Mouse (Mus musculus): ENCODE measurements around the gene Nts. TPM values are rescaled to one million over a fixed set of nuclear protein-coding genes. Genes with fewer than 3 reads are reported as not detected.

Gene Nts
- not detected in 2 replicates for total RNA-seq (2023)

DNA sequence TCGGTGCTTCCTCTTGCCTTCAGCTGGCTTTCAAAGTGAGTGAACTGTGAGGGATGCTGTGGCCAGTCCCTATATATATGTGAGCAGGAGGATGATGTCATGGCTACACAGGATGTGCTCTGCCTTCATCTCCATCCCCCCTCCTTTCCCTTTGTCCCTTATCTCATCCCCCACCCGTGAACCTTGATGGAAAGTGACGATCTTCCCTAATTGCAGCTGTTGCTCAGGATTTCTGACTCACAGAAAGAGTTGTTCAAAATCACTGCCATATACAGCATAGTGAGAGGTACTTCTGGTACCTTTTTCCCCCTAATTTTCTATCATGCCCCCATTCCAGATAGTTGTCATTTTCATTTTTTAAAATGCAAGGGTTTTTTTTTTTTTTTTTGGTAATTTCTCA is at the start of gene Nts:
Nts (minus strand) TSS at position 101 of the 400 bp plus-strand sequence.

DNA sequence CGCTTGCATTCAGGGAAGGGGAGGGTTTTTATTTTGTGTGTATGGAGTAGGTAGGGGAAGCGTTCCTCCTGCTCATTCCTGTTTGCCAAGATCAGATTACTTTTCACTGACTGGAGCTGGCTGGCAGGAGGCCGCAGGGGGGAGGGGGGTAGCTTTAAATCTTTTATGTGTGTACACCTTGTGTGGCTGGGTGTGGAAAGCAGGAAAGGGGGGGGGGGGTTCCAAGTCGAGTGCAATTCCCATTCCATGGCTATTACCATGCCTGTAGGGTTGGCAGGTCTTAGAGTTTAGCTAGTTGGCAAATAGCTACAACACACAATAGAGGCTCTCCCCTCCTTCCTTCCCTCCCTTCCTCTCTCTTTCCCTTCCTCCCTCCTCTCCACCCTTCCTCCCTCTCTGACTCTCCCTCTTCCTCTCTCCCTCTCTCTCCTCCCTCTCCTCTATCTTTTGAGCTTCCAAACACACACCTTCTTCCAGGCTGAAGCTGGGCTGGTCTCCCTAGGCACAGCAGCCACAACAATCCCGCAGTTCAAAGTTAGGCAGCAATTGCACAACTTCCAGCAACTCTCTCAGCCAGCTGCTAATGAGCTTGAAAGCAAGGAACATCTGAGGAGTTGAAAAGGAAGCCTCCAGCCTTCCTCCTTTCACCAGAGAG is 21.6 kb upstream of the Nts start, which contains the start of gene Rassf9:
Rassf9 (plus strand) TSS at position 416 of the 655 bp plus-strand sequence.

Other genes with a start within 250 kb of the Nts start
- not detected in 2 replicates for gene Rassf9, start 21.7 kb upstream of the Nts start, total RNA-seq (2023)

Measured in neutrophil, adult 65 days (primary cell).